Mouse (Mus musculus): ENCODE results near the gene Krt35.

DNA sequence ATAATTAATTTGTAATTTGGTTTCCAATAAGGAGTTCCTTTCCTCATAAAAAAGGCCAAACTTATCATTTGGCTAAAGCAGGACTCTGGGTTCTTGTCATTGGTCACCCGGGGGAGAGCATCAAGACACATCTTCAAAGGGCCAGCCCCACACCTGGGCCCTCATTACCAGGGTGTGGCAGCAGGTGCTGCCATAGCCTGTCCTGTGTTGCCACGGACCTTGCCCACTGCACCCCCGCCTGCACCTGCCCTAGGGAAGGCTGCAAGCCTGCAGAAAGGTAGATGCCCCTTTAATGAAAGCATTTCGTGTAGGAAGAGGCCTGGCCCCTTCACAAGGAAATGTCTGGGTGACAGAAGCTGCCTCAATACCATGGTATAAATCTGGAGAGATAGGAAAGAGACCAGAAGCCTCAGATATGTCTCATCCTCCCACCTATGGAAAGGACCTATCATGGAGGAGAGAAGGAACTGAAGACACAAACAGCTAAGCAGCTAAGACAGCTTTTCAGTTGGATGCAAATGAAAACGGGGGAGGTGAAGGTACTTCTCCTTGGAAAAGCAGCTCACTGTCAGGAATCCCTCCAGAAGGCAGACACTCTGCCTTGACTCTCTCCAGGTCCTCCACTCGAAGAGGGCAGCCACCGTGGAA, 7.5 kb downstream of the Krt35 start:
- TF ChIP-seq HCFC1 (IDR thresholded peaks at IDR 0.05; ENCODE audit: borderline replicate concordance, insufficient read depth, low read length) (no peak), ZC3H11A (IDR thresholded peaks at IDR 0.05; ENCODE audit: borderline replicate concordance, low read depth, low read length) (no peak), MAFK (IDR thresholded peaks at IDR 0.05; ENCODE audit: insufficient read depth, low read depth, low read length) (no peak)

All from ES-E14 (cell line).